Mouse (Mus musculus) R1 (cell line): Measurements from ENCODE around the gene Tmem123.

Source experiments
- DNase-seq: peaks from one replicate; pipeline ENCODE4 v3.0.0-alpha.2; 2018; ENCODE audit warnings: low read depth, low spot score

Gene Tmem123

GRCm38 (mm10) chr9:7763614-7764300 is at the start of gene Tmem123:
TSS of gene Tmem123 (plus strand) at chr9:7764041.
- DNase-seq, result peak; percentile 98

DNA sequence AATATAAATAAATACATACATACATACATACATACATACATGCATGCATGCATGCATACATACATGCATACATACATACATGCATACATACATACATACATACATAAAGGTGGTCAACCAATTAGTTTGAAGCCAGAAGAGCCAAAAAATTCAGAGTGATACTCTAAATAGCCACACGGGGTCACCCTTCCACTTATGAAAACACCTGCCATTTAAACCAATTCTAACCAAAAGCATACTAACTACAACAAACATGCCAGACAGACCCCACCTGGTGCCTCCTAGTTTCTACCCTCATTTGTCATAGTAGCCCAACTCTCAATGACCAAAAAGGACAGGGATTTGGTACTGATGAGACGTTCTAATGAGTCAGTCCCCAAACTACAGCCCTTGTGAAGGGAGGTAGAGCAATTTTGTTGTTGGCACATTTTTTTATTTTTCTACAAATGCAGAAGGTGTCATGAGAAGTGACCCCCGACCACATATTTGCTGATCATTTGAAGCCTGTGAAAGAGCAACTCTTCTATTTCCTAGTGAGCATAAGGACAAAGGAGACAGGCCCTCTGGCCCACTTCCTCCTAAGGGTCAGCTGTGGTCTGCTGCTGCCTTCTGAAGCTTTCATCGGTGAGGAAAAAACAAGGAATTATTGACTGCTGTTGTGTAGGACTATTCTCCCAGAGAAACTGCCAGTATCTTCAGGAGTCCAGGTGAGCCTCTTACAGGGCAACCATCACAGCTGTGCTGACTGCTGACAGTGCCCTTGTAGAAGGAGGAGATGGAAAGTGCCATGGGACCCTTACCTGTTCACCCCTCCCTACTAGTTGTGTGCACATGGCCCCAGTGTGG is 49.6 kb upstream of the Tmem123 start:
- DNase-seq, result peak; percentile 65

DNA sequence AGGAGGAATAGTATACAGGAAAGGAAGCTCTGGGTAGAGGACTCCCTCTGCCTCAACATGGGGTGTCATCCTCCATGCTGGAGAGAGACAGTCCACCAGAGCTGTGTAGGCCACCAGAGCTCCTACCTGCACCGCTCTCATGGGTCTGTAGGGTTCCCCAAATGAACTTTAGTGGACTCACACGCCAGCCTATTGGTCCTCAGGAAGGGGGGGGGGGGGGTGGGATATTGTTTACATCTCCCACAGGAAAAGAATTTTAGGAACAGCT is 49.0 kb upstream of the Tmem123 start:
- DNase-seq, result no peak

GRCm38 (mm10) chr9:7721543-7721942 is 42.3 kb upstream of the Tmem123 start:
- peak; percentile 77 for DNase-seq

DNA sequence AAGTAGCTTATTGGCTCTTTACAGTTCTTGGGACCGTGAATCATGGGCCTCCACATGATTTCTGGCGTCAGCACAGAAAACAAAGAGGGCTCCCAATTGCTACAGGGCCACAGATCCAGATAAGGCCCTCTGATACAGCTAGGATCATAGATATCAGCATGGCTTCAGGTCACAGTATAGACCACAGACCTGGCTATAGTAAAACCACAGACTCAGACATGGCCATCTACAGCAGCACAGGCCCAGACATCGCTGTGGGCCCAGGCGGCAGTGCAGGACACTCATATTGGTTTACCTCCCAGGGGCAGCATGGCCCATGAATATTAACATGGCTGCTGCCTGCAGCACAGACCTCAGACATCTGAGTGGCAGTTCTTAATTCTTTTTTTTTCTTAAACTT is 34.8 kb upstream of the Tmem123 start:
- DNase-seq, result no peak

- no peak for DNase-seq
Measured at GRCm38 (mm10) chr9:7742696-7743095, 21.1 kb upstream of the Tmem123 start.

DNA sequence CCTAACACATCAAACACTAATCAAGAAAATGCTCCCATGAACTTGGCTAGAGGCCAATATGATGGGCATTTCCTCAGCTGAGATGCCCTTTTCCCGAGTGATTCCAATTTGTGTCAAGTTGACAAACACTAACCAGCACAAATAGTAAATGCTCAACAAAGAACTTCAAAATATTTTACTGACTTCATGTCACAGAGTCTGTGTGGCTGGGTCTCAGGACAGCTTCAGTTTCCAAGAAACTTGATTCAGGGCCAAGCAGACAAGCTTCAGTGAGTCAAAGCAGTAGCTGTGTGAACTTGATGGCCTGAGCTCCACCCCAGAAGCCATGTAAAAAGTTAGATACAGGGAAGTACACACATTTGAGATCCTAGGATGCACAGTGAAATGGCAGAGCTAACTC is 19.7 kb upstream of the Tmem123 start:
- DNase-seq, result no peak

DNA sequence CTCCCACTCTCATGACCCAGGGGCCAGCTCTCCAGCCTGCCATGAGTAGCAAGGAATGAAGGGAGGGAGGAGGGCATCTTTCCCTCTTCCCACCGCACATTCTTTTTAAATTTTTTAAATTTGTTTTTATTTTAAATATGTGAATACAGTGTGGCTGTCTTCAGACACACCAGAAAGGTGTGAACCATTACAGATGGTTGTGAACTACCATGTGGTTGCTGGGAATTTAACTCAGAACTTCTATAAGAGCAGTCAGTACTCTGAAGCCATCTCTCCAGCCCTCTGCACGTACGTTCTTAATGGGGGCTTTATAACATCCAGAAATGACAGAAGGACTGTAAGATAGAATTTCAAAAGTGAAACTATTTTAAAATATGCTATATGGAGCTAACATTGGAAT is 15.0 kb upstream of the Tmem123 start:
- no peak for DNase-seq

DNA sequence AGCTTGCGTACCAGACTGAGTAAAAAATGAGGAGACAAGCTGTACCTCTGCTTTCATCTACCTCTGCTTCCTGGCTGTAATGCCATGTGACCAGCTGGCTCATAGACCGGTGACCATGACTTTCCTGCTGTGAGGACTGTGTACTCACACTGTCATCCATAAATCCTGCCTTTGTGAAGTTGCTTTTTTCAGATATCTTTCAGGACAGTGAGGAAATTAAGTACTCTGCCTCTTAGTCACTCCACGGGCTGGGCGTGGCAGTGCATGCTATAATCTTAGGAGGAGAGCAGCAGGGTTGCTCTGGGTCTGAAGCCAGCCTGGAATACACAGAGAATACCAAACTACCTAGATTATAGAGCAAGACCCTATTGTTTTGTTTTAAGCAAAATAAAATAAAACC is 14.3 kb upstream of the Tmem123 start:
- DNase-seq, result no peak

DNA sequence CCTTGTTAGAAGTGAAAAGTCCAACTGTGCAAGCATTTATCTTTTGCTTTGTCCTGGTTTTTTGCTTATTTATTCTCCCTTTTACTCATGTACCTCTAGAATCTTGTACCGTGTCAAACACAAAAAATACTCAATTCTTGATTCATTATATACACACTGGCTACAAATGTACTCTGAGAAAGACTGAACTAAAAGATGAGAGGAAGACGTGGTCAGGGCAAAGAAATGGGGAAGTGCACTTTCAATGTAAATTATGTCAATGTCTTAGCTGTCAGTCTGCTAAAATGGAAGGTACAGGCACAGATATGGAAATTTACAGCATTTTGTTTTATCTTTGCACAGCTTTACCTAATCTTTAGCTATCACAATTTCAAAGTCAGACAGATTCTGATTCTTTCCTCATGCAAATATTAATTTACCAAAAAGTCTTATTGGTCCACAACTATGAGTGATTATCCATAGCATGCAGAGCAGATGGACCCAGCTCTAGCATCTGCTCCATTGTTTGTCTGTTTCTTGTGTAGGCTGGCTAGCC is 7.9 kb upstream of the Tmem123 start:
- no peak for DNase-seq

- peak; percentile 41 for DNase-seq
Measured at GRCm38 (mm10) chr9:7761906-7762455, 1.9 kb upstream of the Tmem123 start.

GRCm38 (mm10) chr9:7762741-7763140 is 1.1 kb upstream of the Tmem123 start:
- no peak for DNase-seq

- DNase-seq, result peak; percentile 83
Measured at GRCm38 (mm10) chr9:7764463-7764871, 626 bp downstream of the Tmem123 start.

- no peak for DNase-seq
Measured at GRCm38 (mm10) chr9:7765236-7765635, 1.4 kb downstream of the Tmem123 start.

- DNase-seq, result no peak
Measured at GRCm38 (mm10) chr9:7766582-7766981, 2.7 kb downstream of the Tmem123 start.

- DNase-seq, result no peak
Measured at GRCm38 (mm10) chr9:7767526-7767925, 3.7 kb downstream of the Tmem123 start.

DNA sequence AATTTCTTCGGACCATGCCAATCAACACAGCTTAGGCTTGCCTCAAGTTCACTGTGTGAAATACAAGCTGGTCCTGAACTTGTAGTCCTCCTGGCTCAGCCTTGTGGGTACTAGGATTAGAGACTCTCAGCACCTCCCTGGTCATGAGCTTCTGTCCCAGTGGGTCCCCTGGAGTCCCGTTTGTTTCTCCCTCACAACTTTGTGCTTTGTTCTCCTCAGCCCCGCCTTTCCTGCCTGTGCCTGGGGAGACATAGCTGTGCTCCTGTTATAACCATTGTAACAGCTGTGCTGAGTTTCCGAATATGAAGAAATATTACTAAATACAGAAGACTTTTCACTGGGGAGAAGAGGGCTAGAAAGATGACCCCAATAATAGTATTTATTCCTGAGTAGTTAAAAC is 5.2 kb downstream of the Tmem123 start:
- no peak for DNase-seq

- DNase-seq, result no peak
Measured at GRCm38 (mm10) chr9:7769491-7769890, 5.7 kb downstream of the Tmem123 start.

GRCm38 (mm10) chr9:7772361-7772760 is 8.5 kb downstream of the Tmem123 start:
- no peak for DNase-seq

GRCm38 (mm10) chr9:7772773-7773454 is 9.1 kb downstream of the Tmem123 start:
- DNase-seq, result no peak

DNA sequence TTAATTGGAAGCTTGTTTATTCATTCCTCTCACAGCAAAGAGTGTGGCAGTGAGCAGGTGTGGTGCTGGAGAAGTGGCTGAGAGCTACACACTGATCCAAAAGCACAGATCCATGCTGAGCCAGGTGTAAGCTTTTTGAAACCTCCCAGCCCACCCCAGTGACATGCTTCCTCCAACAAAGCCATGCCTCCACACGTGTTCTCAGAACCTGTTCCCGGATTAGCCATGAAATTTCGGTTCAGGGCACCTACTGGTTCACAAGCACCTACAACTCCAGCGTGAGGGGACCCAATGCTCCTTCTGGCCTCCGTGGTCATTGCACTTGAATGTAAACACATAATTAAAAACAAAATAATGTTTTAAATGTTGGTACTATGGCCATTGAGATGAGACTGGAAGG is 9.8 kb downstream of the Tmem123 start:
- no peak for DNase-seq

DNA sequence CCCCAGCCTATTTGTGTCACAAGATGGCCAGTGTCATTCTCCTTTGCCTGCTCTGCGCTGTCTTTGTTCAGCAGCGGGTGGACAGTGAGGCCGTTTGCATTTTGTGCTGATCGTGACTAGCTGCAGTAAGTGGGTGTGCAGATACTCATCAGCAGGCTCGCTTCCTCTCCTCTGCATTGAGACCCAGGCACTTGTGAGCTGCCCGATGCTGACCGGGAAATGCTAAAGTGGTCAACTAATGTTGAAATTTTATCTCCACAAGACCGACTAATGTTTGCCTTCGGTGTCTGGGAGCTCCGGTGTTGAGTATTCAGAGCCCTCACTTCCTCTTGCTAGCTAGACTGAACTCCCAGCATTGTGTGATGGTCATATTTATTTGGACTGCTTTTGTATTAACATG is 10.7 kb downstream of the Tmem123 start:
- no peak for DNase-seq
